Mouse (Mus musculus): ENCODE results near the gene Znfx1.

GRCm38 (mm10) chr2:167030507-167030906, 32.3 kb downstream of the Znfx1 start:
- TF ChIP-seq CTCF (IDR thresholded peaks at IDR 0.05; ENCODE audit: control insufficient read depth, insufficient read depth, low read length): no peak
- TF ChIP-seq POLR2A (IDR thresholded peaks at IDR 0.05; ENCODE audit: borderline replicate concordance, control insufficient read depth, low read depth, low read length): no peak
